Mouse (Mus musculus) monocyte, adult 5-6 weeks (primary cell): Measurements from ENCODE around the gene Tmem59. TPM values are rescaled to one million over a fixed set of nuclear protein-coding genes. Genes with fewer than 3 reads are reported as not detected.

Experiments used
- ATAC-seq: fragments of 153-309, 156-312 bp; replicated peaks from 2 replicates; pipeline ENCODE4 v1.8.0; 2017; ENCODE audit warnings: mild to moderate bottlenecking; ENCODE audit not compliant: low TSS enrichment, insufficient number of reproducible peaks, severe bottlenecking, poor library complexity, low FRiP score
- total RNA-seq: library from RNA; stranded (forward); fragments of 200-1000, 200-491, 200-594 nt; gene quantifications from 3 replicates; pipeline ENCODE4 v1.2.3, GENCODE M21; 2017

The Tmem59 gene
- total RNA-seq, 1 experiment from 2014 or later = 208 TPM

DNA sequence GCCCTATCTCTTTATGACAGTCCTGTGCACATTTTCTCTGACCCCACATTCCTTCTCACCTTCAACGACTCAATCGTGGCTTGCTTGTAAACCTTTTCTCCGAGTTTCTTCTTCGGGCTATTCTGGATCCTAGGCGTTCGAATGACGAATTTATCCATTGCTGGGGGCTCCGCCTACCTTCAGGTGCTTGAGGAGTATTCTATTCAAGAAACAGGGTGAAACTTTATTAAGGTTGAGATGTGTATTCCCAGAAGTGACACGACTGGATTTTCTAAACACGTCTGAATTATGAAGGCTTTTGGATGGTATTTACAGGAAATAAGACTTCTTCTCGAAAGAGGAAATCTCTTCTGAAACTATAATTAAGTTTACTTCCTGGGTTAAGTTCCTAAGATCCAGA, 693 bp upstream of the Tmem59 start:
- no peak for ATAC-seq

DNA sequence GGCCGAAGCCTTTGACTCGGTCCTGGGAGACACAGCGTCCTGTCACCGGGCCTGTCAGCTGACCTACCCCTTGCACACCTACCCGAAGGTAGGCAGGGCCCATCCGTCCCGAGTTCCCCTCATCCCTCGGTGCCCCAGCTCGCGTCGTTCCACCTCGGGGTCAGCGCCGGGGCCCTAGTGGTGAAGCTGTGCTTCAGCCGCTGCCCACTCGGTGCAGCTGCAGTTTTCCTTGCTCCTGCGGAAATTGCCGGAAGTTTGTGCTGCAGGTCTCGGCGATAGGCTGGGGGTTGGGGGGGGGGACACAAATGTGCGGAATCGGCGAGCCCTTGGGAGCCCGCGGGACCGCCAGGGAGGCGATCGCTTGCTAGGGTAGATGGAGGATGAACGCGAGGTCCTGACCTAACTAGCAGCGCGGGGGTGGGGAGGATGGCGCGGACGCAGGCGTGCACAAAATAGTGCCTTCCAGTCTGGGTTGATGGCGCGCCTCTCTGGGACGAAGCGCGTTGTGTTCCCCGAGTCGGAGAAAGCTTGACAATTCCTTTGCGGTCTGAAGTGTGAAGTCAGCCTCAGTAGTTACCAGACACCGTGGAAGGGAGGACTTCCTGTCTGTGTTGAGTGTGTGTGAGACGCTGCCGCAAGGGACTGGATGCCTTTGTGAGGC, 761 bp downstream of the Tmem59 start, which contains the start of gene Tceanc2:
Gene Tceanc2 (minus strand): TSS at position 287 of the 661 bp plus-strand sequence.
- ATAC-seq = peak; percentile 20; the same call in 1 of the 2 replicates

DNA sequence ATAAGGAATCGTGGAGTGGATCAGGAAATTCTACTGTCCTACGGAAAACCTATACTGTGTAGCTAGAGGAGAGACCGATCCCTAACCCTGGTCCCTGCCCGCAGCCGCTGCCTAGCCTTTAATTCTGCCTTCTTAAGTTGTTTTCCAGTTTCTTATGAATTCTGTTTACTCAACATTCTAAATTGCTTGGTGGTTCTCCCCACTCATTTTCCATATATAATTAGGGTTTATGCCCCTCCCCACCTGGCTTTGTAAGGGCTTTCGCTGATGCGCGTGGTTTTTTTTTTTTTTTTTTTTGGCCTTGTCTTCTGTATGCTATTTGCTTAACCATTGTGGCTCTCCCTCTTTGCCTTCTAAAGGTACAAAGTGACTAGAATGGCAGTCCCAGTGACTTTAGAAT, 1.4 kb downstream of the Tmem59 start:
- no peak for ATAC-seq

DNA sequence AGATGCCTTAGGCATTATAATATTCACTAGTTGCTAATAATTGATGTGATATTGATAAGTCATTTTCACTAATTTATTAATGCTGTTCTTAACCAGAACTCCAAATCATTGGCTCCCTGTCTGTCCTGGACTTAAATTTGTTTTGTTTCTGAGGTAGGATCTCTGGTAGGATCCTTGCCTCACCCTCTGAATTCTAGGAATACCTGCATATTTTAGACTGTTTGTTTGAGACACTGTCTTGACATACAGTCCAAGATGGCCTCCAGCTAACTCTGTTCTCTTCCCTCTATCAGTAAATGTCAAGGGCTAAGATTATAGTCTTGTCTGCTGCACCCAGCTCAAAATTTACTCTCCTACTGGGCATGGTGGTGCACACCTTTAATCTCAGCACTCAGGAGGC, 2.5 kb downstream of the Tmem59 start:
- ATAC-seq = no peak

DNA sequence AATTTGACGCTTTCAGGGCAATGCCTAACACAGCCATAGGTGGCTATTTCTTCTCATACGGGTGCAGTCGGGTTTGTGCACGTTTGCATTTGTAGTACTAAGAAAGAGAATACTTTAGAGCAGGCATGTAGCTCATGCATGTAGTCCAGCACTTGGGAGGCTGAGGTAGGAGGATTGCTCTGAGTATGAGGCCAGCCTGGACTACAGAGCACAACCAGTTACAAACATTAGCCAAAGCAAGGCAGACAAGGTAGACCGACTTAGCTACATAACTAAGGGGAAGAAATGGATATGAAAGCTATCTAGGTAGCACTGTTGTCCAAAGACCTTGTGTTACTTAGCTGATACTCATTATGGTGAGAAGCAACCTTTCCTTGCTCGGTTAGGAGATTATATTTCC, 3.7 kb downstream of the Tmem59 start:
- ATAC-seq = no peak

DNA sequence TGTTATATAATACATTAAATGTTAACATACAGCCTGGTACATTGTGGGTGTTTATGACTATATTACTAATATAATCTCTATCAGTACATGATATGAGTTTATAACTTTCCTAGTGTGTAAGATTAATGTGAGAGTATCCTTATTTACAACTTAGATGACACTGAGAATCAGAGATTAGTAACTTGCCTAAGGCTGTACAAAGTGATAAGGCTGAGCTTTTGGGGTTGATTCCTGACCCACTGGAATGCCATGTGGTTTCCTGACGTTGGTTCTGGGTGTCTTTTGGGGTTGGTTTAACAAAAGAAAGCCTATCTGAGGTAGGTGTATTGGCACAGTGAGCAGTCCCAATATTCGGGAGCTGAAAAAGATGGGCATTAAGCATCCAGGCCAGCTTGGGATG, 4.6 kb downstream of the Tmem59 start:
- no peak for ATAC-seq

DNA sequence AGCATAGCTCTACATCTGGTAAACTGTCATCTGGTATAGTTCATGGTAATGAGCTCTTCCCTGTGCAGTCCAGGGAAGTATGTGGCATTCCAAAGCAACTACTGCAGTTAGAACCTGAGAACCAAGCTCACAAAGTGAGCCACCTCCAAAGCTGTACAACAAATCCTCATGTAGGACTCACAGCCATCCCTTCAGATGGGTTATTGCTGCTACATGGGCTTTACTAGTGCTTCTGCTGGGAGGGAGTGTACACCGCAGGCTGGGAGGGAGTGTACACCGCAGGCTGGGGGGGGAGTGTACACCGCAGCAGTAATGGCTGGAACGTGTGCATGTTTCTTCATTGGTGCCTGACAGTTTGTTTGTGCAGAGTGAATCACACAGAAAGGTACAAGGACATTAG, 5.0 kb downstream of the Tmem59 start:
- no peak for ATAC-seq

DNA sequence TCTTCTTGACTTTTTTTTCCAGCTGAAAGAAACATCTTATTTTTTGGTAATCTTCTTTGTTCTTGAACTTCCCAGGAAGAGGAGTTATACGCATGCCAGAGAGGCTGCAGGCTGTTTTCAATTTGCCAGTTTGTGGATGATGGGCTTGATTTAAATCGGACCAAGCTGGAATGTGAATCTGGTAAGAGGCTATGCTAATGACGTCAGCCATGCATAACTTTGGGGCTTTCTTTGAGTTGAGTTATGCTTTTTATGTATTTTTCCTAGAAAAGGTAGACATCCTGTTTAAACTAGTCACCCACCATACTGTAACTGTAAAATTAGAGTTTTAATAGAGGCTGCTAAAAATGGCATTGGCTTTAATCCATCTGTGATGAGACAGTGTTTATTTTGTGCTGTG, 7.5 kb downstream of the Tmem59 start:
- ATAC-seq = no peak

DNA sequence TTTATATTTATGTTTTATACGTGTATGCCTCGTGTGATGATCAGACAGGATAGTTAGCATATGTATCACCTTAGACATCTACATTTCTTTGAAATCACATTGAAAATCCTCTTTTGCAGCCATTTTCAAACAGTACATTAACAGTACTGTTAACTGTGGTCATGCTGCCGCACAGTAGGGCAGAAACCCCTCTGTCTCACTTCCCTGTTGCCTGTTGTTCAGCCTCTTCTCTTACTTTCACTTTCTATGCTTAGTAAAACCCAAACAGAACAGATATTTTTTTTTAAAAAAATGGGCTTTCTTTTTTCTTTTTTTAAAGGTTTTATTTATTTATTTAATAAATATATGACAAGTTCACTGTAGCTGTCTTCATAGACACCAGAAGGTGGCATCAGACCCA, 15.6 kb downstream of the Tmem59 start:
- ATAC-seq = no peak

DNA sequence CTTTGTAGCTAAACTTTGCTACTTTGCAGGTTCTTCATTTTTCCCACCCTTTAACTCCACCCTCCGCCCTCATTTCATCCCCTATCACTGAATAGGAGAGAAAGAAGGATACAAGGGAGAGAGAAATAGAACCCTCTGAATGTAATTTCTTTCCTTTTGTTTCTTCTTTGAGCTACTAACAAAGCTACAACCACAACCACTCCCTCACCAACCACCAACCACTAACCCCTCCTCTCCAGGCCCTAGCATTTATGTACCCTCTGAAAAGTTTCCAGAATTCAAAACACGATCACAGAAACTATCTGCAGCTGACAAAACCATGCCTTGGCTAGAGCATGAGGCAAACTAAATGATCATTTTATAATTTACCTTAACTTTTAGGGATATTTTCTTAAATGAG, 18.3 kb downstream of the Tmem59 start:
- ATAC-seq = no peak

DNA sequence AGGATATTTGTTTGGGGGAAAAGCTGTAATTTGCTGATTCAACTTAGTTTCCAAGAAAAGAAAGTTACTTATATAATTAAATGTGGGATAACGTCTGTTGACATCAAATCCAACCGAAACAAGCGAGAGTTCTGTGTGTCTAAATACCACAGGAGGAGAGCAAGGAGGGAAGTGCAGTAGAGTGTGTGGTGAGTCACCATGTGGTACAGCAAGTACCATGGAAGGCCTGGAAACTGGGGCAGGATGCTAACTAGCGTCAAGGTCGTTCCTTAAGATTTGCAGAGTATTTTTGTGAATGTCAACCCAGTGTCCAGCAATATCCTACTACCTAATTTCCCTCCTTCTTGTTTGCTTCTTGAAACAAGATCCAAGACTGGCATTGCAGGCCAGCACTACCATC, 19.9 kb downstream of the Tmem59 start:
- ATAC-seq = no peak

DNA sequence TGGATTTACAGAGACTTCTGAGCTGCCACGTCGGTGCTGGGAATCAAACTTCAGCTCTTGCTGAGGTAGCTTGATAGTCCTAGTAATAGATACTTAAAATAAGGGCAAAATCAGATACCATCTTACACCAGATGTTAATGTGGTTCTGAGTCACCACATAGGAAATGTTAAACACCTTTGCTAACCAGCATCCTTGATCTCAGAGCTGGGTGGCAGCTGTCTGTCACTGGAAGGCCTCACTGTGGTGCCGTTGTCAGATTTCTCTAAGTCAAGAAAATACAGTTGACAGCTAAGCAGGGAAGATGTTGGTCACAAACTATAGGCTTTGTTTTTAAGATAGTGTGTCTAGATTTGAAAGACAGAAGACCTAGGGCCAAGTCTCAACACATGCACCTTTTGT, 23.6 kb downstream of the Tmem59 start:
- ATAC-seq = no peak

DNA sequence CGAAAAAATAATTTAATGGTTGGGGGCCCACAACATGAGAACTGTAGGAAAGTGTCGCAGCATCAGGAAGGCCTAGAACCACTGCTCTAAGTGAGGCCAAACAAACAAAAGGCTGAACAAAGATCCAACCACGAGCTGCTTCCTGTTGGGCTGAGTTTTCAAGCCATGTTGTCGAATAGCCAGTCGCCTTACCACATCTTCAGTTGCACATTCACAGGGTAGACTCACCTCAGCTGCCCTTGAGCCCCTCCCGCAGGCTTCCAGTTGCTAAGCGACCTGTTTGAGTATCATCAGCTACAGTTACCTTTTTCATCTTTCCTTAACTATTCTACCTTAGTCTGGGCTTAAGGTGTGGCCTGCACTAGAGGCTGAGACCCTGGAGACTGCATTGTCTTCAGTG, 24.8 kb downstream of the Tmem59 start:
- no peak for ATAC-seq

DNA sequence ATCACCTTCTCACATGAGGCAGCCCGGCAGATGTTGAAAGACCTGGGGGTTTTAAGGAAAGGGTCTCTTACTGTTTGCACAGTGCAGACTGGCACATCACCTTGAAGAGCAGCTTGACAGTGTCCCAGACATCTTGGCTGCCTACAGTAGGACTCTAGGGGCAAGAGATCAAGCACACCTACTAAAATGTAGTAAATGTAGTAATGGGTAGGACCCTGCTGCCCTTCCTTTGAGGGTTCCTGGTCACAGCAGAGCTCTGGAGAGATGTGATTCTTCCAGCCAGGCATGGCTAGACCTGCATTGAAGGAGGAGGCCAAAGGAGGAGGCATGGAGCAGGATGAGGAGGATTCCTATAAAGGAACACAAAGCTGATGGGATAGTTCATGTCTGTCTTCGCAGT, 28.8 kb downstream of the Tmem59 start:
- ATAC-seq = no peak

DNA sequence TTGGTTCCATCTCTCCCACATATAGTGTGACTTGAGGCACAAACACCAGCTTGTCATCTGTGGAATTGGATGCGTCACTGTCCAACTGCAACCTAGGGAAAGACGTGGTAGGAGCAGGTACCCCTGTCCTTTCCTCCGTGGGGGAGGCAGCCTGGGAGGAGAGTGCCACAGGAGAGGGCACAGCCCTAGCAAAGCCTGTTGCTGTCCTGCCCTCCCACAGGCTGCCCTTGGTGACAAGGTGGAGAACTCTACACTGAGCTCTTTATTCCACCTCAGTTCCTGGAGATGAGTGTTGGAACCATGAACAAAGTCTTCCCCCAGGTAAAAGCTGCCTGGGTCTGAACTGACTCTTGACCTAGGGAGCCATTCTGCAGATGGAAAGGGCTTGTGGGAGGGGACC, 30.7 kb downstream of the Tmem59 start, which contains the start of gene Ldlrad1:
Gene Ldlrad1 (plus strand): TSS at position 301 of the 400 bp plus-strand sequence.
- no peak for ATAC-seq

DNA sequence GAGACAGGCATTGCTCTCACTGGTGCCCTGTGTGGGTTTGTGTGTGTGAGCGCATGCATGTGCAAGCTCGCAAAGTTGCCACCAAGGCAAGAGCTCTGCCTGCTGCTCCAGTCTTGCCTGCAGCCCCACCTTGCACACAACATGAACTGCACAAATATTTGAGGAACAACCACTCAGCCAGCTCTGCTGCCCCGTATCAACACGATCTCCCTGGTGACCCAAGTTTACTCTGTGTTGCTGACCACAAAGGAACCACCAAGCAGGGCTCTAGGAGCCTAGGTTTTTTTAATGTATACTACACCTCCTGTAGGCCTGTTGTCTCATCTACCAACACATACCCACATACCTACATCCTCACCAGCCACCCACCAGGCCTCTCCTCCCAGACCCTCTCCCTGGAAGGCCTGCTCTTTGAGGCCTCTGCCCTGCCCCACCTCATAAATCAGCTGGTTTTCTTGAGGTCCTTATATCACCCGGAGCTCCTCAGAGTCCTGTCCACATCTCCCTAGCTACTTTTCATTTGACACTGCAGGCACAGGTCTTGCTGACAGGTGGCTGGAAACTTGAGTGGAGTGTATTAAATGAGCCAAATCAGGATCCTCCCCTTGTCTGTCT, 32.4 kb downstream of the Tmem59 start:
- ATAC-seq = no peak

DNA sequence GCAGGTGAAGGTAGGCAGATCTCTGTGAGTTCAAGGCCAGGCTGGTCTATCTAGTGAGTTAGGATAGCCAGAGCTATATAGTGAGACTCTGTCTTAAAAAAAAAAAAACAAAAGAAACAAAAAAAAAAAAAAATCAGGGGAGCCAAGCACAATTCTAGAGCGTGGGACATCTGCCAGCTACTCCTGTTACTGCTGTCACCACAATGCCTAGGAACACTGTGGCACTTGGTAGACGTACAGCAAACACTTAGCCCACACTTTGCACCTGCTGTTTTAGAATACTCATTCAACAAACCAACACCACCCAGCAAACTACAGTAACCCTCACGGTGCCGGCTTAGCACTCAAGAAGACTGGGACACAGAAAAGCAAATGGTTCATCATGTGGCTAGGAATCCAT, 33.3 kb downstream of the Tmem59 start:
- no peak for ATAC-seq

DNA sequence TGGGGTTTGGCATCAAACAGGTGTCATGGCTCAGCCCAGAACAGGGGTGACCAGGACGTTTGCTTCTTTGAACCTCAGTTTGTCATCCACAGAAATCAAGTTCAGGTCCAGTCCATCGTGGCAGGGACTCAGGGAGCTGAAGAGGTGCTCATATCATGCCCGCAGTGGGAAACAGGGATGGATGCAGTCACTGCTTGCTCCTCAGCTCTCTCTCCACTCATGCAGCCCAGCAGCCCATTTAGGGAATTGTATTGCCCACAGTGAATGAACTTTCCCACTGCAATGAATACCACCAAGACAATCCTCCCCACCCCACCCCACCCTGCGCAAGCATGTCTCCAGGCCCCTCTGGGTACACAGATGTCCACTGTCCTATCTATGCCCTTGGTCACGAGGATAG, 33.7 kb downstream of the Tmem59 start:
- ATAC-seq = no peak

DNA sequence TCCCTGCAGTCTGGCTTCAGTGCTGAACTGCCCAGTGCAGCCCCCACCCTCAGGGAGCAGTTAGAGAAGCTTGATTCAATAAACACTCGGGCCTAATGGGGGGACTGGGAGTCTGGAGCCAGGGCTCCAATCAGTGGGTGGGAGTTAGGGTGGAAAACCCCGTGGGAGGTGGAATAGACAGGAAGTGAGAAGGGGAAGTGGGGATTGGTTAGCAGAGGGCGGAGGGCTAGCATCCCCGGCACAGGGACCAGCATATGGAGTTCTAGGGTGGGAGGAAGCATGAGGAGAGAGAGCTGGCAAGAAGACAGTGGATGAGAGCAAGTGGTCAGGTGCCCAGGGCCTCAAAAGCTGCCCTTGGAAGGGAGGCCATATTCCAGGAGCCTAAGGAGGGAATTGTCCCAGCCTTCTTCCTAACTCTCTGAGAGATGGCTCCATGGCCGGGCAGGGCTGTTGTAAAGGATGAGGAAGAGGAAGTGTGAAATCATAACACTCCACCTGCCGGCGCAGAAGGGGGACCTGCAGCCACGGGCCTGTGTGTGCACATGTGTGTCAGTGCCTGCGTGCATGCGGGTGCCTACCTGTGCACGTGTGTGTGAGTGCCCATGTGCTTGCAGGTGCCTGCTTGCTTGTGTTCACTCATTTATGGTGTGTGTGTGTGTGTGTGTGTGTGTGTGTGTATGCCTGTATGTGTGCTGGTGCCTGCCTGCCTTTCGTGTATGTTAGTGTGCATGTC, 35.2 kb downstream of the Tmem59 start:
- ATAC-seq = no peak

DNA sequence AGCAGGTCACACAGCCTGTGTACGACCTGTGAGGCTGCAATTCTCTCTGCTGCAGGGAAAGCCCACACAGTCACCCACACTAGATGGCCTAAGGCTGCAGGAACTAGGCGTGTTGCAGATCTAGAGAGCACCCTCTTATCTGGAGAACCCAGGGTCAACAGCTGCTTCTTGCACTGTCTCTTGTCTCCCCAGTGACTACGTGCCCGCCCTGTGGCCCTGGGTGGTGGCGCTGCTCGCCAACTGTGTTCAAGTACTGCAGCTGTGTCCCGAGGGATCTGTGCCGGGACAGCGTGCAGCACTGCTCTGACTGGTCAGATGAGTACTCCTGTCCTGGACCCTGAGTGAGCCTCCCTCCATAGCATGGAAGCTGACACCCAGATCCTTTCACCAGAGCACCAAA, 39.4 kb downstream of the Tmem59 start:
- no peak for ATAC-seq
